In genomic region chr17:30160823-30161432, GRCm38 (mm10) we compare ENCODE assay signal across 24 mouse cellular contexts.
DNase-seq lines count a peak whose midpoint lies in the region; ATAC-seq and TF ChIP-seq lines count a peak whose summit lies in the region.
"Had no signal": no experiment of that assay in that cellular context is flagged by ENCODE, and none has a peak within 500 bp of the region (broad histone marks: within the 10 kb centered on the region; RNA-seq: fewer than 3 reads in every experiment).

No protein-coding gene starts in this region.

- TF ChIP-seq CTCF in hindbrain, postnatal 0 days (IDR thresholded peaks at IDR 0.05; ENCODE audit: low read depth) = no peak

- intact Hi-C loops in gastrocnemius, postnatal 36 days (cut with DNase I) = no loop called here

- ATAC-seq in hindbrain, postnatal 0 days = no peak
- no peak for ATAC-seq in midbrain, embryonic 13.5 days
- peak; percentile 51 for ATAC-seq in hindbrain, embryonic 14.5 days (ENCODE audit: low FRiP score)
- peak; percentile 85 for ATAC-seq in neural tube, embryonic 14.5 days (ENCODE audit: low read depth)
- ATAC-seq: forebrain, postnatal 0 days; intestine, embryonic 15.5 days; liver, embryonic 12.5 days; midbrain, embryonic 16.5 days had no signal

- DNase-seq in hindbrain, embryonic 10.5 days (ENCODE audit: low spot score) = no peak
- no peak for DNase-seq in hindbrain, postnatal 0 days (ENCODE audit: low spot score)
- DNase-seq in midbrain, embryonic 10.5 days (ENCODE audit: low spot score) = no peak
- DNase-seq in hindbrain, embryonic 14.5 days (ENCODE audit: low spot score) = no peak
- DNase-seq in ovary, adult 18-20 months (ENCODE audit: low spot score) = no peak
- DNase-seq in gastrocnemius, postnatal 36 days = no peak
- DNase-seq: adrenal gland, postnatal 14 days; cerebellum, adult 2 months; forebrain, postnatal 0 days; heart, postnatal 4 days; lung, adult 18-20 months; lung, postnatal 10 days; right cerebral cortex, adult 18-20 months; thymus, adult 2 months had no signal

- H3K36me3 ChIP-seq in hindbrain, embryonic 10.5 days = no peaks in the 10 kb centered on the region
- no peaks in the 10 kb centered on the region for H3K36me3 ChIP-seq in hindbrain, postnatal 0 days (ENCODE audit: insufficient read depth, low read length)
- H3K36me3 ChIP-seq in midbrain, embryonic 13.5 days = no peaks in the 10 kb centered on the region
- no peaks in the 10 kb centered on the region for H3K36me3 ChIP-seq in midbrain, embryonic 10.5 days
- H3K36me3 ChIP-seq in hindbrain, embryonic 14.5 days (replicated peaks; ENCODE audit: control insufficient read depth, insufficient read depth) = no peaks in the 10 kb centered on the region
- H3K36me3 ChIP-seq in neural tube, embryonic 14.5 days (ENCODE audit: control insufficient read depth, insufficient read depth, low read length) = no peaks in the 10 kb centered on the region
- H3K36me3 ChIP-seq: embryonic facial prominence, embryonic 12.5 days; heart, embryonic 15.5 days; intestine, embryonic 15.5 days; limb, embryonic 12.5 days; liver, embryonic 12.5 days; stomach, embryonic 15.5 days had no signal

- H3K27me3 ChIP-seq in hindbrain, embryonic 10.5 days (ENCODE audit: insufficient read depth, poor library complexity, severe bottlenecking) = no peaks in the 10 kb centered on the region
- H3K27me3 ChIP-seq in hindbrain, postnatal 0 days (ENCODE audit: insufficient read depth, low read length) = no peaks in the 10 kb centered on the region
- no peaks in the 10 kb centered on the region for H3K27me3 ChIP-seq in midbrain, embryonic 13.5 days
- H3K27me3 ChIP-seq in midbrain, embryonic 10.5 days (ENCODE audit: low read depth, poor library complexity, severe bottlenecking) = no peaks in the 10 kb centered on the region
- H3K27me3 ChIP-seq in hindbrain, embryonic 14.5 days (ENCODE audit: control insufficient read depth, insufficient read depth, low read length) = no peaks in the 10 kb centered on the region
- H3K27me3 ChIP-seq in neural tube, embryonic 14.5 days (ENCODE audit: control insufficient read depth, insufficient read depth, low read length) = no peaks in the 10 kb centered on the region
- H3K27me3 ChIP-seq: embryonic facial prominence, embryonic 12.5 days; heart, embryonic 15.5 days; intestine, embryonic 15.5 days; limb, embryonic 12.5 days; liver, embryonic 12.5 days; stomach, embryonic 15.5 days had no signal

- no peak overlapping the region for H3K4me3 ChIP-seq in hindbrain, embryonic 10.5 days
- H3K4me3 ChIP-seq in hindbrain, postnatal 0 days (ENCODE audit: low read length) = no peak overlapping the region
- no peak overlapping the region for H3K4me3 ChIP-seq in midbrain, embryonic 13.5 days (replicated peaks)
- H3K4me3 ChIP-seq in midbrain, embryonic 10.5 days = no peak overlapping the region
- H3K4me3 ChIP-seq in hindbrain, embryonic 14.5 days (replicated peaks; ENCODE audit: low read length) = no peak overlapping the region
- H3K4me3 ChIP-seq in neural tube, embryonic 14.5 days (ENCODE audit: low read depth, low read length) = no peak overlapping the region
- H3K4me3 ChIP-seq: embryonic facial prominence, embryonic 12.5 days; heart, embryonic 15.5 days; intestine, embryonic 15.5 days; limb, embryonic 12.5 days; liver, embryonic 12.5 days; myocyte; stomach, embryonic 15.5 days had no signal

- no peaks in the 10 kb centered on the region for H3K9me3 ChIP-seq in hindbrain, embryonic 10.5 days
- H3K9me3 ChIP-seq in hindbrain, postnatal 0 days (ENCODE audit: low read length) = no peaks in the 10 kb centered on the region
- H3K9me3 ChIP-seq in midbrain, embryonic 13.5 days = no peaks in the 10 kb centered on the region
- no peaks in the 10 kb centered on the region for H3K9me3 ChIP-seq in midbrain, embryonic 10.5 days (replicated peaks)
- H3K9me3 ChIP-seq in hindbrain, embryonic 14.5 days (ENCODE audit: control insufficient read depth, low read length) = no peaks in the 10 kb centered on the region
- H3K9me3 ChIP-seq in neural tube, embryonic 14.5 days (ENCODE audit: control insufficient read depth, low read length) = no peaks in the 10 kb centered on the region
- H3K9me3 ChIP-seq: embryonic facial prominence, embryonic 12.5 days; heart, embryonic 15.5 days; intestine, embryonic 15.5 days; limb, embryonic 12.5 days; liver, embryonic 12.5 days; stomach, embryonic 15.5 days had no signal

- H3K4me1 ChIP-seq in hindbrain, embryonic 10.5 days (replicated peaks) = peaks cover 57% of the 10 kb centered on the region
- peaks cover 15% of the 10 kb centered on the region; the same call in 1 of the 2 replicates for H3K4me1 ChIP-seq in hindbrain, postnatal 0 days (ENCODE audit: insufficient read depth, low read length)
- H3K4me1 ChIP-seq in midbrain, embryonic 13.5 days (replicated peaks) = peaks cover 66% of the 10 kb centered on the region
- H3K4me1 ChIP-seq in midbrain, embryonic 10.5 days = peaks cover 31% of the 10 kb centered on the region
- H3K4me1 ChIP-seq in hindbrain, embryonic 14.5 days (replicated peaks; ENCODE audit: control insufficient read depth, insufficient read depth, low read length) = peaks cover 37% of the 10 kb centered on the region
- H3K4me1 ChIP-seq in neural tube, embryonic 14.5 days (ENCODE audit: control insufficient read depth, insufficient read depth, low read length) = peaks cover 26% of the 10 kb centered on the region; the same call in 1 of the 2 replicates

- 87% methylated on average over 14 of the region's 14 CpGs for WGBS in hindbrain, embryonic 10.5 days
- WGBS in hindbrain, postnatal 0 days = 72% methylated on average over 14 of the region's 14 CpGs
- WGBS in midbrain, embryonic 13.5 days = 78% methylated on average over 14 of the region's 14 CpGs
- 96% methylated on average over 14 of the region's 14 CpGs for WGBS in midbrain, embryonic 10.5 days
- WGBS in hindbrain, embryonic 14.5 days = 55% methylated on average over 14 of the region's 14 CpGs
- WGBS in neural tube, embryonic 14.5 days = 27% methylated on average over 14 of the region's 14 CpGs

- peak overlapping the region; percentile 35; the same call in 1 of the 2 replicates for H3K27ac ChIP-seq in hindbrain, embryonic 10.5 days
- no peak overlapping the region for H3K27ac ChIP-seq in hindbrain, postnatal 0 days
- H3K27ac ChIP-seq in midbrain, embryonic 13.5 days = peak overlapping the region; percentile 44; the same call in 1 of the 2 replicates
- no peak overlapping the region for H3K27ac ChIP-seq in midbrain, embryonic 10.5 days (replicated peaks)
- H3K27ac ChIP-seq in hindbrain, embryonic 14.5 days = peak overlapping the region; percentile 57
- H3K27ac ChIP-seq in neural tube, embryonic 14.5 days (ENCODE audit: low read depth, low read length) = peak overlapping the region; percentile 65; the same call in 1 of the 2 replicates
- H3K27ac ChIP-seq: embryonic facial prominence, embryonic 12.5 days; heart, embryonic 15.5 days; intestine, embryonic 15.5 days; limb, embryonic 12.5 days; liver, embryonic 12.5 days; stomach, embryonic 15.5 days had no signal

- no peak overlapping the region for H3K4me2 ChIP-seq in hindbrain, postnatal 0 days (ENCODE audit: low read depth, low read length)
- H3K4me2 ChIP-seq in midbrain, embryonic 13.5 days (replicated peaks) = no peak overlapping the region
- H3K4me2 ChIP-seq in hindbrain, embryonic 14.5 days (replicated peaks) = no peak overlapping the region
- H3K4me2 ChIP-seq in neural tube, embryonic 14.5 days (ENCODE audit: low read depth, low read length) = no peak overlapping the region
- H3K4me2 ChIP-seq: embryonic facial prominence, embryonic 12.5 days; heart, embryonic 15.5 days; intestine, embryonic 15.5 days; limb, embryonic 12.5 days; liver, embryonic 12.5 days; stomach, embryonic 15.5 days had no signal

- H3K9ac ChIP-seq in hindbrain, postnatal 0 days (replicated peaks; ENCODE audit: low read length) = no peak overlapping the region
- H3K9ac ChIP-seq in midbrain, embryonic 13.5 days (replicated peaks) = no peak overlapping the region
- no peak overlapping the region for H3K9ac ChIP-seq in hindbrain, embryonic 14.5 days
- no peak overlapping the region for H3K9ac ChIP-seq in neural tube, embryonic 14.5 days (replicated peaks; ENCODE audit: low read depth, low read length)
- H3K9ac ChIP-seq: embryonic facial prominence, embryonic 12.5 days; forebrain, postnatal 0 days; heart, embryonic 15.5 days; intestine, embryonic 15.5 days; limb, embryonic 12.5 days; liver, embryonic 12.5 days; stomach, embryonic 15.5 days had no signal

Comparison
In these comparisons a context has a peak if more than half of its experiments do, and no peak if none do; other contexts are left out.
1. H3K27ac ChIP-seq: peak in hindbrain, embryonic 10.5 days (single experiment), midbrain, embryonic 13.5 days (single experiment), hindbrain, embryonic 14.5 days (single experiment) and neural tube, embryonic 14.5 days (single experiment); none in hindbrain, postnatal 0 days (single experiment) and midbrain, embryonic 10.5 days (single experiment).
2. ATAC-seq: peak in hindbrain, embryonic 14.5 days (single experiment) and neural tube, embryonic 14.5 days (single experiment); none in hindbrain, postnatal 0 days (single experiment) and midbrain, embryonic 13.5 days (single experiment).